Comparison of ENCODE assay signal across 10 mouse cellular contexts in genomic region chr7:111370421-111370887, GRCm38 (mm10).
A peak's percentile ranks its signal among the peaks of the same experiment; 100 is the strongest.
DNase-seq lines count a peak whose midpoint lies in the region; ATAC-seq lines count a peak whose summit lies in the region.
"Had no signal": no experiment of that assay in that cellular context is flagged by ENCODE, and none has a peak within 500 bp of the region (broad histone marks: within the 10 kb centered on the region; RNA-seq: fewer than 3 reads in every experiment).

No protein-coding gene starts in this region.

- H3K9me3 ChIP-seq in hindbrain, embryonic 14.5 days (ENCODE audit: control insufficient read depth, low read length), result no peaks in the 10 kb centered on the region
- H3K9me3 ChIP-seq in hindbrain, embryonic 10.5 days, result no peaks in the 10 kb centered on the region

- H3K36me3 ChIP-seq in hindbrain, embryonic 14.5 days (replicated peaks; ENCODE audit: control insufficient read depth, insufficient read depth), result no peaks in the 10 kb centered on the region
- H3K36me3 ChIP-seq in hindbrain, embryonic 10.5 days, result no peaks in the 10 kb centered on the region

- H3K4me1 ChIP-seq in hindbrain, embryonic 14.5 days (replicated peaks; ENCODE audit: control insufficient read depth, insufficient read depth, low read length), result peaks cover 17% of the 10 kb centered on the region
- peaks cover 2% of the 10 kb centered on the region; the same call in 1 of the 2 replicates for H3K4me1 ChIP-seq in hindbrain, embryonic 10.5 days (replicated peaks)

- H3K4me2 ChIP-seq in hindbrain, embryonic 14.5 days (replicated peaks), result no peak overlapping the region

- H3K27ac ChIP-seq in hindbrain, embryonic 14.5 days, result peak overlapping the region; percentile 26; the same call in 1 of the 2 replicates
- H3K27ac ChIP-seq in hindbrain, embryonic 10.5 days, result no peak overlapping the region
- H3K27ac ChIP-seq: kidney, postnatal 0 days had no signal

- peak; percentile 64; the same call in 1 of the 2 replicates for ATAC-seq in hindbrain, embryonic 14.5 days (ENCODE audit: low FRiP score)
- no peak for ATAC-seq in erythroblast, adult 5-6 weeks (replicated peaks; ENCODE audit: low FRiP score, poor library complexity, severe bottlenecking)

- intact Hi-C loops in heart, postnatal 25 days (cut with DNase I), result no loop called here

- peak; percentile 62 for DNase-seq in hindbrain, embryonic 14.5 days (ENCODE audit: low spot score)
- no peak for DNase-seq in hindbrain, embryonic 10.5 days (ENCODE audit: low spot score)
- peak; percentile 3 for DNase-seq in A20 (ENCODE audit: low read depth, low spot score)
- peak; percentile 76 for DNase-seq in adrenal gland, postnatal 25 days
- DNase-seq in heart, postnatal 25 days (ENCODE audit: low spot score), result peak; percentile 2
- DNase-seq in lung, postnatal 36 days, result no peak
- no peak for DNase-seq in left cerebral cortex, adult 8-10 months (ENCODE audit: low spot score in 2 of 2)
- DNase-seq: lung, postnatal 4 days had no signal

- 32% methylated on average over 2 of the region's 2 CpGs for WGBS in hindbrain, embryonic 14.5 days
- WGBS in hindbrain, embryonic 10.5 days, result 53% methylated on average over 2 of the region's 2 CpGs

- no peaks in the 10 kb centered on the region for H3K27me3 ChIP-seq in hindbrain, embryonic 14.5 days (ENCODE audit: control insufficient read depth, insufficient read depth, low read length)
- no peaks in the 10 kb centered on the region for H3K27me3 ChIP-seq in hindbrain, embryonic 10.5 days (ENCODE audit: insufficient read depth, poor library complexity, severe bottlenecking)

- H3K4me3 ChIP-seq in hindbrain, embryonic 14.5 days (replicated peaks; ENCODE audit: low read length), result no peak overlapping the region
- H3K4me3 ChIP-seq in hindbrain, embryonic 10.5 days, result no peak overlapping the region

- no peak overlapping the region for H3K9ac ChIP-seq in hindbrain, embryonic 14.5 days

Comparison
In these comparisons a context has a peak if more than half of its experiments do, and no peak if none do; other contexts are left out.
1. DNase-seq: peak in hindbrain, embryonic 14.5 days (single experiment), A20 (single experiment), adrenal gland, postnatal 25 days (single experiment) and heart, postnatal 25 days (single experiment); none in hindbrain, embryonic 10.5 days (single experiment), lung, postnatal 36 days (single experiment) and left cerebral cortex, adult 8-10 months (0 of 2).